Comparison of ENCODE assay signal across 8 mouse cellular contexts in genomic region chr3:51277201-51278150, GRCm38 (mm10). TPM values are rescaled to one million over a fixed set of nuclear protein-coding genes. Genes with fewer than 3 reads are reported as not detected.
DNase-seq lines count a peak whose midpoint lies in the region; ATAC-seq and TF ChIP-seq lines count a peak whose summit lies in the region.

No protein-coding gene starts in this region.

- WGBS in heart, embryonic 11.5 days (ENCODE audit: insufficient replicate concordance), result under 1% methylated on average over 75 of the region's 75 CpGs
- under 1% methylated on average over 75 of the region's 75 CpGs for WGBS in kidney, embryonic 16.5 days

- H3K79me3 ChIP-seq in C2C12 (ENCODE audit: low read depth), result peaks cover 31% of the 10 kb centered on the region

- H3K79me2 ChIP-seq in C2C12 (ENCODE audit: control insufficient read depth, insufficient read depth), result peaks cover 35% of the 10 kb centered on the region

- H3K9me3 ChIP-seq in heart, embryonic 11.5 days (replicated peaks; ENCODE audit: control insufficient read depth, low read length), result no peaks in the 10 kb centered on the region
- no peaks in the 10 kb centered on the region for H3K9me3 ChIP-seq in kidney, embryonic 16.5 days (ENCODE audit: low read length)

- H3K4me3 ChIP-seq in C2C12 (ENCODE audit: insufficient read depth, poor library complexity, severe bottlenecking), result peak overlapping the region; percentile 97
- H3K4me3 ChIP-seq in heart, embryonic 11.5 days (ENCODE audit: low read depth, low read length), result peak overlapping the region; percentile 98
- H3K4me3 ChIP-seq in kidney, embryonic 16.5 days (ENCODE audit: low read length), result peak overlapping the region; percentile 100

- H3ac ChIP-seq in C2C12 (ENCODE audit: control insufficient read depth, insufficient read length, low read depth), result peak overlapping the region; percentile 99

- H3K27ac ChIP-seq in heart, embryonic 11.5 days (ENCODE audit: low read depth, low read length), result peak overlapping the region; percentile 99
- peak overlapping the region; percentile 99 for H3K27ac ChIP-seq in kidney, embryonic 16.5 days (ENCODE audit: low read length)

- H3K36me3 ChIP-seq in C2C12 (ENCODE audit: control insufficient read depth, insufficient read depth), result no peaks in the 10 kb centered on the region
- no peaks in the 10 kb centered on the region for H3K36me3 ChIP-seq in heart, embryonic 11.5 days (ENCODE audit: control insufficient read depth, insufficient read depth, low read length)
- H3K36me3 ChIP-seq in kidney, embryonic 16.5 days (ENCODE audit: insufficient read depth, low read length), result no peaks in the 10 kb centered on the region

- H3K27me3 ChIP-seq in C2C12 (ENCODE audit: control insufficient read depth, insufficient read depth, insufficient read length), result no peaks in the 10 kb centered on the region
- no peaks in the 10 kb centered on the region for H3K27me3 ChIP-seq in heart, embryonic 11.5 days (ENCODE audit: control insufficient read depth, insufficient read depth, low read length)
- no peaks in the 10 kb centered on the region for H3K27me3 ChIP-seq in kidney, embryonic 16.5 days (ENCODE audit: insufficient read depth, low read length)

- H3K4me1 ChIP-seq in heart, embryonic 11.5 days (ENCODE audit: control insufficient read depth, insufficient read depth, low read length), result peaks cover 9% of the 10 kb centered on the region
- H3K4me1 ChIP-seq in kidney, embryonic 16.5 days (ENCODE audit: insufficient read depth, low read length), result peaks cover 8% of the 10 kb centered on the region

- H3K9ac ChIP-seq in heart, embryonic 11.5 days (ENCODE audit: low read depth, low read length), result peak overlapping the region; percentile 98
- peak overlapping the region; percentile 93 for H3K9ac ChIP-seq in kidney, embryonic 16.5 days (replicated peaks; ENCODE audit: low read length)

- no peak for TF ChIP-seq CTCF in C2C12 (IDR thresholded peaks at IDR 0.05; ENCODE audit: control insufficient read depth, insufficient read depth, insufficient read length)

- peak overlapping the region; percentile 62 for H3K4me2 ChIP-seq in heart, embryonic 11.5 days
- H3K4me2 ChIP-seq in kidney, embryonic 16.5 days (replicated peaks; ENCODE audit: low read depth, low read length), result peak overlapping the region; percentile 84

- DNase-seq in brain, adult 2 months (ENCODE audit: low read depth, low spot score), result peak; percentile 95
- peak; percentile 83 for DNase-seq in liver
- peak; percentile 46 to 75 for DNase-seq in monocyte, adult 2 months (ENCODE audit: low read depth in 1 of 2, low spot score in 2 of 2)
- peak; percentile 63 to 77 for DNase-seq in spleen, postnatal 14 days (ENCODE audit: low spot score in 2 of 2)

- ATAC-seq in erythroblast, adult 5-6 weeks (replicated peaks; ENCODE audit: low FRiP score, poor library complexity, severe bottlenecking), result peak; percentile 68
- ATAC-seq in heart, embryonic 11.5 days (replicated peaks; ENCODE audit: insufficient number of reproducible peaks, low FRiP score, low TSS enrichment), result peak; percentile 65
- peak; percentile 72 for ATAC-seq in kidney, embryonic 16.5 days (ENCODE audit: low FRiP score, low TSS enrichment)

TF ChIP-seq in C2C12, 6 proteins besides CTCF, POLR2A, EP300 and RAD21:
- peak; percentile 49 for TF ChIP-seq MAX (IDR thresholded peaks at IDR 0.05)
- TF ChIP-seq CEBPB (IDR thresholded peaks at IDR 0.05; ENCODE audit: low read depth), result no peak

RNA-seq across cellular contexts. Expression of gene Noct, which starts 53.2 kb away (rescaled TPM):
- 10.8 TPM for polyA plus RNA-seq in C2C12 (2012; fragmentation: generic; extraction: Trizol)
- total RNA-seq in erythroblast, adult 5-6 weeks (2015; ENCODE audit: low replicate concordance), result 39.6 and 43.5 TPM in 2 replicates
- total RNA-seq in erythroblast, adult 5-6 weeks (2017; ENCODE audit: low replicate concordance), result 27.3 and 31.4 TPM in 2 replicates
- polyA plus RNA-seq in heart, embryonic 11.5 days (2014; fragmentation: Nextera tagmentation; extraction: Ambion mirVana), result 10.4 and 12.2 TPM in 2 replicates
- 7.2 and 7.9 TPM in 2 replicates for polyA plus RNA-seq in kidney, embryonic 16.5 days (2015; fragmentation: Nextera tagmentation; extraction: Ambion mirVana)

Comparison
In these comparisons a context has a peak if more than half of its experiments do, and no peak if none do; other contexts are left out.
1. Peak in every context shown above with its lines: DNase-seq, ATAC-seq, H3K4me3 ChIP-seq and H3K27ac ChIP-seq.